Mouse (Mus musculus) liver, postnatal 0 days (tissue): Measurements from ENCODE around the gene Thada. TPM values are rescaled to one million over a fixed set of nuclear protein-coding genes. Genes with fewer than 3 reads are reported as not detected.

Experiments
- ATAC-seq: fragments of 200-750 bp; cut with Nextera tagmentation; 2 replicates; pipeline ENCODE4 v1.8.0; 2017; ENCODE audit warnings: mild to moderate bottlenecking, moderate library complexity
- DNase-seq: peaks from one replicate; pipeline ENCODE4 v3.0.0-alpha.2; 2016
- H3K27ac ChIP-seq: fragments of 300-500 bp; sonication (generic); 2 replicates; pipeline ENCODE4 v1.5.1; 2014; ENCODE audit warnings: antibody characterized with exemption, moderate library complexity, mild to moderate bottlenecking, low read depth
- H3K27me3 ChIP-seq: fragments of 300-500 bp; sonication (generic); 2 replicates; pipeline ENCODE4 v1.6.1; 2014; ENCODE audit warnings: low read length, control low read depth, mixed read lengths; ENCODE audit not compliant: insufficient read depth
- H3K36me3 ChIP-seq: fragments of 300-500 bp; sonication (generic); replicated peaks from 2 replicates; pipeline ENCODE4 v1.6.1; 2014; ENCODE audit warnings: mild to moderate bottlenecking, control low read depth, low read length, moderate library complexity, mixed read lengths; ENCODE audit not compliant: insufficient read depth
- H3K4me1 ChIP-seq: fragments of 300-500 bp; sonication (generic); 2 replicates; pipeline ENCODE4 v1.6.1; 2014; ENCODE audit warnings: antibody characterized with exemption, mild to moderate bottlenecking, control low read depth; ENCODE audit not compliant: insufficient read depth
- H3K4me2 ChIP-seq: fragments of 300-500 bp; sonication (generic); 2 replicates; pipeline ENCODE4 v1.6.1; 2014; ENCODE audit warnings: low read depth, mild to moderate bottlenecking, low read length, moderate library complexity, mixed read lengths
- H3K4me3 ChIP-seq: fragments of 300-500 bp; sonication (generic); 2 replicates; pipeline ENCODE4 v1.5.1; 2014; ENCODE audit warnings: low read depth, low read length
- H3K9ac ChIP-seq: fragments of 300-500 bp; sonication (generic); replicated peaks from 2 replicates; pipeline ENCODE4 v1.6.1; 2014; ENCODE audit warnings: mild to moderate bottlenecking, moderate library complexity
- H3K9me3 ChIP-seq: fragments of 300-500 bp; sonication (generic); 2 replicates; pipeline ENCODE4 v1.6.1; 2016; ENCODE audit warnings: mild to moderate bottlenecking, control low read depth, low read length, mixed read lengths
- CTCF ChIP-seq: sonication (generic); IDR thresholded peaks from 2 replicates; pipeline ENCODE4 v1.5.1; 2016; ENCODE audit warnings: antibody characterized with exemption, low read depth
- EP300 ChIP-seq: IDR thresholded peaks from 2 replicates; pipeline ENCODE4 v1.6.1; 2016; ENCODE audit warnings: antibody characterized with exemption, low read depth, mild to moderate bottlenecking
- WGBS: fragments of 180-500 bp; shearing (Covaris S2); extraction: QIAGEN DNeasy Blood & Tissue Kit; methylation state at CpG from one replicate; pipeline ENCODE4 v1.1.7; 2014; ENCODE audit not compliant: insufficient replicate concordance; 5-methylcytosine and 5-hydroxymethylcytosine counted together
- polyA plus RNA-seq: library from polyadenylated mRNA; unstranded; fragments of >200 nt; fragmentation: Nextera tagmentation; extraction: Ambion mirVana; gene quantifications from 2 replicates; pipeline ENCODE4 v1.2.1, GENCODE M21; 2015

The Thada gene
- 1.2 and 1.5 TPM in 2 replicates for polyA plus RNA-seq

- 1% methylated on average over 66 of the region's 67 CpGs for WGBS
- peak within 1 kb of the TSS; percentile 44 for H3K27ac ChIP-seq
- H3K4me1 ChIP-seq: peaks cover 3% of the 10 kb centered on the region
- no peaks in the 10 kb centered on the region for H3K36me3 ChIP-seq
- ATAC-seq (peak; percentile 98), DNase-seq (peak; percentile 98)
- H3K9ac ChIP-seq: peak within 1 kb of the TSS; percentile 66
- H3K4me2 ChIP-seq: peak within 1 kb of the TSS; percentile 88
- H3K27me3 ChIP-seq: no peaks in the 10 kb centered on the region
- H3K9me3 ChIP-seq: no peaks in the 10 kb centered on the region
- TF ChIP-seq CTCF: 0 out of 2 replicates have a peak, but pooled peaks have one; percentile 12
- peak; percentile 85 for TF ChIP-seq EP300
- peak within 1 kb of the TSS; percentile 62 for H3K4me3 ChIP-seq
These were observed at the start of gene Thada for GRCm38 (mm10) chr17:84465753-84466608. Gene Thada (minus strand): TSS chr17:84466205.

GRCm38 (mm10) chr17:84512516-84513085, 46.6 kb upstream of the Thada start:
- Histone ChIP-seq H3K4me3 (peak overlapping the region; percentile 51), H3K36me3 (no peaks in the 10 kb centered on the region), H3K27me3 (peaks cover 19% of the 10 kb centered on the region), H3K4me2 (peak overlapping the region; percentile 82), H3K27ac (no peak overlapping the region), H3K9ac (peak overlapping the region; percentile 58), H3K9me3 (no peaks in the 10 kb centered on the region), H3K4me1 (0 out of 2 replicates have a peak, but pooled peaks cover 2% of the 10 kb centered on the region)
- WGBS: 15% methylated on average over 4 of the region's 4 CpGs
- TF ChIP-seq CTCF: no peak
- no peak for TF ChIP-seq EP300
- ATAC-seq (0 out of 2 replicates have a peak, but pooled peaks have one; percentile 25), DNase-seq (no peak)

GRCm38 (mm10) chr17:84511682-84512515, 45.9 kb upstream of the Thada start, which contains the start of gene Plekhh2:
Gene Plekhh2 (plus strand): TSS chr17:84511895.
- WGBS: under 1% methylated on average over 61 of the region's 79 CpGs
- DNase-seq: peak; percentile 67
- H3K9me3 ChIP-seq: no peaks in the 10 kb centered on the region
- H3K36me3 ChIP-seq: no peaks in the 10 kb centered on the region
- 0 out of 2 replicates have a peak, but pooled peaks cover 2% of the 10 kb centered on the region for H3K4me1 ChIP-seq
- peak within 1 kb of the TSS; percentile 82 for H3K4me2 ChIP-seq
- TF ChIP-seq CTCF (no peak), EP300 (no peak)
- ATAC-seq: peak; percentile 80
- H3K4me3 ChIP-seq: peak within 1 kb of the TSS; percentile 51
- peak within 1 kb of the TSS; percentile 58 for H3K9ac ChIP-seq
- H3K27me3 ChIP-seq: peaks cover 19% of the 10 kb centered on the region
- H3K27ac ChIP-seq: no peak within 1 kb of the TSS

- DNase-seq: no peak
- Histone ChIP-seq H3K27ac (no peak overlapping the region), H3K4me1 (0 out of 2 replicates have a peak, but pooled peaks cover 2% of the 10 kb centered on the region), H3K9ac (no peak overlapping the region), H3K4me3 (peak overlapping the region; percentile 51), H3K27me3 (peaks cover 19% of the 10 kb centered on the region), H3K36me3 (no peaks in the 10 kb centered on the region), H3K9me3 (no peaks in the 10 kb centered on the region), H3K4me2 (peak overlapping the region; percentile 82)
- ATAC-seq: peak; percentile 7; the same call in 1 of the 2 replicates
- WGBS: 42% methylated on average over 11 of the region's 11 CpGs
- TF ChIP-seq EP300 (no peak), CTCF (no peak)
These were observed 45.1 kb upstream of the Thada start for GRCm38 (mm10) chr17:84510961-84511639.

- peaks cover 19% of the 10 kb centered on the region for H3K27me3 ChIP-seq
- no peaks in the 10 kb centered on the region for H3K36me3 ChIP-seq
- TF ChIP-seq CTCF: no peak
- TF ChIP-seq EP300: no peak
- no peak overlapping the region for H3K27ac ChIP-seq
- H3K9ac ChIP-seq: no peak overlapping the region
- H3K4me2 ChIP-seq: no peak overlapping the region
- no peak overlapping the region for H3K4me3 ChIP-seq
- 0 out of 2 replicates have a peak, but pooled peaks cover 2% of the 10 kb centered on the region for H3K4me1 ChIP-seq
- no peaks in the 10 kb centered on the region for H3K9me3 ChIP-seq
- DNase-seq (no peak), ATAC-seq (no peak)
- WGBS: 59% methylated on average over 5 of the region's 5 CpGs
These were observed 44.4 kb upstream of the Thada start for GRCm38 (mm10) chr17:84510355-84510754.
